Mouse (Mus musculus) urinary bladder, postnatal 25 days (tissue): Measurements from ENCODE around the gene Gm21961.
"Not testable (repeated sequence)": the region's sequence is repeated elsewhere in the genome, so short reads cannot be mapped to it uniquely, and the experiment has no call there.

Source experiments
- DNase-seq: peaks from one replicate; pipeline ENCODE4 v3.0.0; 2022; ENCODE audit warnings: low spot score

Gene Gm21961

DNA sequence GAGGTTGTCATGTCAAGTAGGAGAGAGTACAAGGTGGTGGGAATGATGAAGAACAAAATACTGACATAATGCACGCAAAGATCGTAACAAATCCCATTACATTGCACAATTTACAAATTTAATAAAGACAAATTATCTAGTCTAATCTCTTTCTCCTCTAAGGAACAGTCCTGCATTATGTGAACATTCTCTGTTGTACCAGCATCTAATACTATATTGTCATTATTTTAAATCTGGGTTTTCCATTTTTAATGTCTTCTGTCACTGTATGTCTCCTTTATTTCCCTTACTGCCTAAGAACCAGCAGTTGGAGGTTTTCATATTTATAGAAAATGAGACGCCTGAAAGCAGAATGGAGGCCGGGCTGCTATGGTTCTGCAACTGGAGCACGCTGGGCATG lies at the start of gene Gm21961:
Gene Gm21961, minus strand, starts transcription at position 101 of the 400 bp plus-strand sequence.
- DNase-seq, result no peak

DNA sequence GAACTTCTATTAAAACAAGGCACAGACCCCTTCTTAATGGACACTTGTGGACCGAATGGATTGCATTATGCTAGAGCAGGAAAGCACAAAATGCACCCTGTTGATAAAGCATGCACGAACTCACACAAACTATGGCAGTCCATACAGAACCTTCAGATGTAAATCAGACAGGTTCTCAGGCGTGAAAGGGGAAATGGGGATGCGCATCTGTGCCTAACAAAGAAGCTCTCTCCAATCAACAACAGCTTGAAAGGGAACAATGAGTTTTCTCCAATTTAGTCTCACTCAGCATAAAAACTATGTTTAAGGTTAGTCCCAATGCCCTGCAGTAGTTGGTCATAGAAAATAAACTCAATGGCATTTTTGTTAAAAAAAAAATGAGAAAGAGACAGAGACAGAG lies 27.3 kb upstream of the Gm21961 start:
- no peak for DNase-seq

DNA sequence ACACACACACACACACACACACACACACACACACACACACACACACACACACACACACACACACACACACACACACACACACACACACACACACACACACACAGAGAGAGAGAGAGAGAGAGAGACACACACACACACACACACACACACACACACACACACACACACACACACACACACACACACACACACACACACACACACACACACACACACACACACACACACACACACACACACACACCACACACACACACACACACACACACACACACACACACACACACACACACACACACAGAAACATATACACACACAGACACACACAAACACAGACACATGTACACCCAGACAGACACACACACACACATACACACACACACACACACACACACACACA lies 24.5 kb upstream of the Gm21961 start:
- not testable (repeated sequence) for DNase-seq

DNA sequence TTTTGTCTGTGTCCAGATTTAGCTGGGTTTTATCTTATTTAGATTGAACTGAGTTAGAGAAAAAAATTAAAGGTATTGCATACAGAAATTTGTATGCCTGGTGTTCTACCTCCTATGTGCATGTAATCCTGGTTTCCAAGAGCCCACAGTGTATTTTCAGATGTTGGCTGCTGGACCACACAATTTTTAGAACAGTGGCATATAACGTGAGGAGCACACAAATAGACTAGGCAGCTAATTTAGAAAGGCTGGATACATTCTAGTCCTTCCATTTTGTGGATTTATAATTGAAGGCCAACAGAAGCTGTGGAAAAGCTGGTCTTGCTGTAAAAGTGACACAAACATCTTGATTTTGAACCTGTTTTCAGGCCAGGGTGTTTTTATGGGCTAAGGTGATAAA lies 3.3 kb upstream of the Gm21961 start:
- no peak for DNase-seq

DNA sequence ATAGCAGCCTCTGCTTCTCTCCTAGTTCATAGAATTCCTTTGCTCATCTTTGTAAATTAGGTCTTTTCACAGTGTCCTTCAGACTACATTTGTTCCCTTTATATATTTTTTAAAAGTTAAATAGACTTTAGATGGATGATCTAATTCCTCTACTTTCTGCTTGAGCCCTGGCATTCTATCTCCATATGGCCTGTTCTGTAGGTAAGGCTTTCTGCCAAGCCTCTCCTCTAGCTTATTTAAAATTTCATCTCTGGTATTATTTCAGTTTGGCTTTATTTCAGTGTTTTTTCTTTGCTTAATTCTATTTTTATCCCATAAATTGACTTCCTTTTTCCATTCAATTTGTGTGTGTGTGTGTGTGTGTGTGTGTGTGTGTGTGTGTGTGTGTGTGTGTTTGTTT lies 8.5 kb downstream of the Gm21961 start:
- DNase-seq, result no peak

DNA sequence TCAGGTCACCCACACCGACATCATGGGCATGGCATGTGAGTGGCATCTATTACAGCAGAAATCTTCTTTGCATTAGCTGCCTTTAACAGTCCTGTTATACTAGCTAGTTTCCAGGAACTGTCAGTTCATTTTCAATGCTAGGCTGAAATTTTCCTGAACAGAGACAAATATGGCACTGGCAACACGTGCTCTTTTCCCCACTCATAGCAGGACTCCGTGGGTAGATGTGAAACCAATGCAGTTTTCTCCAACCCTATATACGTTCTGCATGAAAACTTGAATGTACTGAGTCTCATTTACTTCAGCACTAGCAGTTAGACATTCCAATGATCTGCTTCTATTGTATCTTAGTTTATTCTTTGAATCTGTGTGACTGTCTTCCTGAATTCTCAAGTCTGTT lies 20.2 kb downstream of the Gm21961 start:
- DNase-seq, result no peak

DNA sequence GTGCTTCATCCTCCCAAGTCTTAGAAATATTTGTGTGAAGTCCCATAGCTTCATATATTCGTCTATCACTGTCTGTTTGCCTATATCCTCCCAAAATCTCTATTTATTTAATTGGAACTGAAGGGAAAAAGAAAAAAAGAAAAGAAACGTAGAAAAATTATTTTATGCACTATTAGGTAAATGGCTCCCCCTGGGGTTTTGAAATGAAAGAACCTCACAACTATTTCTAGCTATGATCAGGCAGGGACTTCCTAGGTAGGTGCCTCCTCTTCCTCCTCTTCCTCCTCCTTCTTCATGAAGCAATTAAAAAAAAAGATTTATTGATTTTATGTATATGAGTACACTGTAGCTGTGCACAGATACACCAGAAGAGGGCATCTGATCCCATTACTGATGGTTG lies 34.7 kb downstream of the Gm21961 start:
- DNase-seq, result no peak

DNA sequence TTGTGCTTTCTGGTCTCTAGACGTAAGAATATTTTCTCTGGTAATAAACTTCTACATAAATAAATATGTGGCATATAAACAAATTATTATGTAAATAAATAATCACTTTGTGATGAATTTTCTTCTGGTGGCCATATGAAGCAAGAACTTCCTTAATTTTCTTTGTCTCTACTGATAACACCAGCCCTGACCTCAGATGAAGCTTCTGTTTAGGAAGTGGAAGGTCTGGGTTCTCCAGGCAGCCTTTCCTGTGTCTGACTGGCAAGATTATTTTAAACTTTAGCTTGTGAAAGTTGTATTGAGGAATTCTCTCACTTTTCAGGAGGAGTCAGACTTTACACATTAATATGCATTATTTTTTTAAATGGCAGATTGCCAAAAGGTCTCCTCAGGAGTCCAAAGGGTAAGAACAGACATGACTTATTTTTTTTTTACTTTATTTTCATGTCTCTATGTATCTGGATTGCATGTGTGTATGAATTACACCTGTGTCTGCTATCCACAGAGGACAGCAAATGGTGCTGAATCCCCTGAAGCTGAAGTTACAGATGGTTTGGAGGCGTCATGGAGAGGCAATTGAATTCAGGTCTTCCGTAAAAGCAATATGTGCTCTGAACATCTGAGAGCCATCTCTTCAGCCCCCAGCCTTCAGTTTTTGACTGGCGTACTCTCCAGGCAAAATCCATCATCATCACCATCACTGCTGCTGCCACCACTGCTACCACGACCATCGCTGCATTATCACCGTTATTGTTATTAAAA lies 38.5 kb downstream of the Gm21961 start:
- DNase-seq, result no peak
